Mouse (Mus musculus) MEL-GATA-1-ER (cell line): ENCODE data around the gene Kctd10.

Experiments used
- DNase-seq: peaks from one replicate; pipeline ENCODE4 v3.0.0-alpha.2; 2012; ENCODE audit warnings: low read depth; ENCODE audit errors: extremely low read depth

Gene Kctd10

DNA sequence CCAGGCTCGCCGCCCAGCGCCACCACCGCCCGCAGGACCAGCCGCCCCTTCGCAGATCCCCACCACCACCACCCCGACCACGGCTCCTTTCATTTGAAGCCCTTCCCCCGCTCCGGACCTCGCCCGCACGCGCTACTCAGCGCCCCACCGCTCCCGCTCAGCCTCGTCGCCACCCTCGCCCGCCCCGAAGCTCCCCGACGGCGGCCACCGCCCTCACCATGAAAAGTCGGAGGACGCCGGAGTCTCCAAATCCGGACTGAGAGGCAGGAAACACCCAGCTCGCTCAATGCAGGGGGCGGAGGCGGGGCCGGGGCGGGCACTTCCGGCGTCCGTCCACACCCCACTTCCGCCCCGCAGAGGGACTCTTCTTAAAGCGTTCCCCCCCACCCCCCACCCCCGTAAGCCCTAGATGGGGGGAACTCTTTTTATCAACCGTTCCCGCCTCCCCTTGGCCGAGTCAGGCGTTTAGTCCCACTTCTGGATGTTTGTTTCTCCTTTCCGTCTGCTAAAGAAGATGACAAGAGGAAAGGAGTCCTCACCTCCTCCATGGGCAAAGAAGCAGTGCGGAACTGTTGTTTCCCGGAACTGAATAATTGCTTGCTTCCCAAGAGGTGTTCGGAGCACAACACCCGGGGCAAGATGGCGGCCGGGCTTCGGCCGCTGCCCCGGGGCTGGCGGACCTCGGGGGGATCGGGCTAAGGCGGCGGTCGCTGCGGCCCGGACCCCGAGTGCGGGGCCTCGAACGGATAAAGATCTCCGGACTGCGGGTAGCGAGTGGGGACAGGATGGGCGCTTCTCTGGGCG lies at the start of gene Kctd10, which contains the start of gene Ube3b:
TSS of gene Kctd10 (minus strand) at position 300 of the 804 bp plus-strand sequence.
TSS of gene Ube3b (plus strand) at position 399 of the 804 bp plus-strand sequence.
- peak; percentile 91 for DNase-seq

DNA sequence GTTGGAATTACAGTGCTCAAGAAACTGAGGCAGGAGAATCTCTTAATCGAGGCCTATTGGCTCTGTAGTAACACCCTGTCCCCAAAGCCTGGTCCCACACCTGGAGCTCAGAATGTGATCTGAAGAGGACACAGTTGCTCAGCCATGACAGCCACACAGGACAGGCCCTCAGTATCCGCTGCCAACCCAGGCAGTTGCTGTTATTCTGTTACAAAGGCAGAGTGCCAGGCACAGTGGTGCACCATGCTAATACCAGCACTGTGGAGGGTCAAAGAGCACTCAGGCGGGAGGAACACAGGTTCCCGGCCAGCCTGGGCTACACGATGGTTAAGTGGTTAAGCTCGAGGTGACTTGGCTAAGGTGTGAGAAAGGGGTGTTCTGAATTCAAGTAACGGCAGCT lies 49.5 kb upstream of the Kctd10 start:
- no peak for DNase-seq

GRCm38 (mm10) chr5:114428621-114429020 lies 48.3 kb upstream of the Kctd10 start:
- no peak for DNase-seq

- DNase-seq = no peak
Measured at GRCm38 (mm10) chr5:114426732-114427131, 46.4 kb upstream of the Kctd10 start.

DNA sequence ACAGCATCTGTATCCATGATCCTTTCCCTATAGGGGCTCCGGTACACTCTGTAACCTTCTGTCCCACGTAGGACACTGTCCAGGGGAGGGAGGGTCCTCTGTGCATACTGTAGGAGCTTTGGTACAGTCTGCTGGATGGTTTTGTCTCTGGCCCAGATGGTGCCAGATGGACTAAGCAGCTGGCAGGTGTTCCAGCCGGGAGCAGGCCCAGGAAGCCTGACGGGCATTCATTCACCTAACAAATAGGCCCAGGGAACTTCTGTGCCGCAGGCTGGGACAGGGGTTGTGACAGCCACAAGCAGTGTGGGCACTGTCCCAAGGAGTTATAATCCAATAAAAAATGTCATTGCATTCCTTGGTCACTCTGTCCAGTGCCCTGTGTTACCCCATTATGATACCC lies 43.7 kb upstream of the Kctd10 start:
- DNase-seq = no peak

GRCm38 (mm10) chr5:114422591-114422990 lies 42.3 kb upstream of the Kctd10 start:
- no peak for DNase-seq

GRCm38 (mm10) chr5:114421561-114422298 lies 41.4 kb upstream of the Kctd10 start:
- no peak for DNase-seq

- no peak for DNase-seq
Measured at GRCm38 (mm10) chr5:114418541-114418940, 38.2 kb upstream of the Kctd10 start.

GRCm38 (mm10) chr5:114416855-114417254 lies 36.5 kb upstream of the Kctd10 start:
- DNase-seq = no peak

- no peak for DNase-seq
Measured at GRCm38 (mm10) chr5:114415606-114416005, 35.3 kb upstream of the Kctd10 start.

DNA sequence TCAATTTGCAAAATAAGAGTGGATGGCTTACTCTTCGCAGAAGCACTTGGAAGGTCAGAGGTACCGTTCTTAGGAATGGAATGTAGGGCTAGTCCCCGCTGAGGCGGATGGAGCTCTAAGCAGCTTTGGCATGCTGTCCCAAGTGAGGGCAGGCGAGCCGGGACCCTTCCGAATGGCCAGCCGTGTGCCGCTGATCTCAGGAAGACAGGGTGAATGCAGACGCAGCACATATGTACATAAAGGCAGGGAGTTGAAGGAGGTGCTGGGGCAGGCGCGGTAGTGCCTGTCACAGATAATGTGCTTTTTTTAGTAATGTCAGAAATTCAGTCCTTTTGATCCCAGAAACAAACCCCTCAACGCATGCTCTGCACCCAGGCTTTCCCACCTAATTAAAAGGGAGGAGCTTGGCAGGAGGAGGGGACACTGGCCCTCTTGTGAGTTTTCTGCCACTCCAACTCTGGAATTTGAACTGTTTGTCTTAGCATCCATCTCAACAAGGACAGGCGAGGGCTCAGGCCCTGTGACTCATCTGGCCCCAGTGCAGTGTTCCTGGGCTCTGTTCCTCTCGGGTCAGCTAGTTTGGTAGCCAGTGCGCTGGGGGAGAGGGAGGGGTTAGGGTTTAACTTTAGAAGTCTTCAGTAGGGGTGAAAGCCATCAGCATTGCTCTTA lies 32.9 kb upstream of the Kctd10 start:
- DNase-seq = no peak

DNA sequence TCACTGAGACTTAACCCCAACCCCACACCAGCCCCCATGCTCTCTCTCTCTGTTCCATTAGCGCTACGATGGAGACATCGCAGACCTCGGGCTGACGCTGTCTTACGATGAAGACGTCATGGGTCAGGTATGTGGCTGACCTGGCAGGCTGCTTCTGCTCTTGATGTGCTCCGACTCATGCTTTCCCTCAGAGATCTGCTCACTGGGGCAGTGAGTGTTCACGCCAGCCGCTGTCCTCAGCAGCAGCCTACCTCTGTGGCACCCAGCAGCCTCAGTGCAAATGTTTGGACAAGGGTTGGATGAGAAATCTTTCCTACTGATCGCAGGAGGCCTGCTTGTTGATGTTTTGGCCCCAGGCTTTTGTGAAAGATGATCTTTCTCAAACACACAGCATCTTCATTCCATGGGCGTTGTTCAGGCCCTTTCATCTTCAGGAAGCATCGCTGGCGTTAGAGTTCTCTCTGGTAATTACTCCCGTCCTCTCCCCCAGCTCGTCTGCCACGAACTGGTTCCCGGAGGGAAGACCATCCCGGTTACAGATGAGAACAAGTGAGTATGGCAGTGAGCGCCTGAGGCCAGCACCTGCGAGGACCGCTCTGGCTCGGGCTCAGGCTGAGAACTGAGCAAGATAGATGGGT lies 32.2 kb upstream of the Kctd10 start:
- DNase-seq = no peak

- no peak for DNase-seq
Measured at GRCm38 (mm10) chr5:114410429-114410828, 30.1 kb upstream of the Kctd10 start.

DNA sequence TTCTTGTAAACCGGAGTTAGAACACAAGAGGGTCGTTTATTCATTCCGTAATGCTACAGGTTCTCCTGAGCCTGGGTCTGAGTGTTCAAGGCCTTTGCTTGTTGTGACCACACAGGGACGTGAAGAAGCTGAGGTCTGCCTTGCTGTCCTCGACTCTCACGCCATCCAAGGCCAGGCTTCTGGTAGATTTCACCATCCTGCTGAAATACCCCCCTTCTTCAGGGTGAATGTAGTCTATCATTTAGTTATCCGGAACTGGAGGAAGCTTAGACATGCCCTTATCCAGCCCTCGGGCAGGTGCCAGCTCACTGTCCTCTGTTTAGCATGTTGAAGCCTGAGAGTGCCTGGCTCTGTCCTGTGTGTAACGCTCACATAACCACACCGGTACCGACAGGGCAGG lies 28.5 kb upstream of the Kctd10 start:
- DNase-seq = no peak

GRCm38 (mm10) chr5:114407810-114408209 lies 27.5 kb upstream of the Kctd10 start:
- no peak for DNase-seq

DNA sequence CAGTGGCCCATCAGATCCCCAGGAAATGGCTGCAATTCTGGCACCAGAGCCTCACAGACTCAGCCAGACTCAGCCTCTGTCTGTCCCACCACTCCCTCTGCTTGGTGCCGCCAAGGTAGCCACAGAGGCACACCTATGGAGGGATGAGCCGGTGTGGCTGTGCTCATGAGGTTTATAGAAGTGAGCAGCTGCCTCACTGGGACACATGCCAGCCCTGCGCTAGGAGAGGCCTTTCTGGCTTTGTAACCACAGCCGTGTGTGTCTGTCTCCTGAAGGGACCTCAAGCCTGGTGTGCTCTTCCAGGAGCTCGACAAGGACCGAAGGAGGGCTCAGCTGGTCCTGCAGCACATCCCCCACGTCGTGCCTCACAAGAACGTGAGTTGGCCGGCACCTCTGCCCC lies 27.0 kb upstream of the Kctd10 start:
- DNase-seq = no peak

- DNase-seq = no peak
Measured at GRCm38 (mm10) chr5:114406592-114406991, 26.3 kb upstream of the Kctd10 start.

- no peak for DNase-seq
Measured at GRCm38 (mm10) chr5:114393169-114393568, 12.9 kb upstream of the Kctd10 start.

DNA sequence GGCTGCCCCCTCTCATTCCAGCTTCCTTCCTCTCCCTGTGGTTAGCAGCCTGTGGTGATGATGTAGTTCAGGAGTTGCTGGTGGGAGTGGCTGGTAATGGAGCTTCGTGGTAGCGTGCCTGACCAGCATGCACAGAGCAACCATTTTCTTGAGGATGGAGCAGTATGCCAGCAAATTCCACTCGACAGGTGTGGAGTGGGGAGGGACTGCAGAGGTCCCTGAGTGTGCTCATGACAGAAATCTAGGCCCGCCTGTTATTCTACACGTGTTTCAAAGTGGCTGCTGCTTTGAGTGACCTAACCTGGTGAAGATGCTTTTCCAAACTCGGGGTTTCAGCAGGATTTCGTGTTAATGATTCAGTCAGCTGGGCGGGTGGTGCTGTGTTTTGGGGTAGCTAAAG lies 4.1 kb upstream of the Kctd10 start:
- DNase-seq = no peak

- DNase-seq = peak; percentile 22
Measured at GRCm38 (mm10) chr5:114383184-114383904, 3.0 kb upstream of the Kctd10 start.

DNA sequence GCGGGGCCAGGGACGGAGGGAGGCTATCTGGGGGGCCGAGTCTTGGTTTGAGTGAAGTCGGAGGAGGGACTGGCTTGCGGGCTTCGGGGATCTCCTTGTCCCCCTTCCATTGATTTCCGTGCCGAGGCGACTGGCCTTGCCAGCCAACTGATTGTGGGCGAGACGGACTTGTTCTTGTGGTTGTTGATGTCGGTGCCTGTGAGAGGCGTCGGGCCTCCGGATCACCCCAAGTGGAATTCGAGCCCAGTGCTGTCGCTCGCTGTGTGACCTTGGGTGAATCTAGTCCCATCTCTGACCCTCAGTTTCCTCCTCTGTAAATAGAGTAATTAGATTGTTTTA lies 674 bp upstream of the Kctd10 start:
- peak; percentile 16 for DNase-seq
